Mouse (Mus musculus) cortical plate, adult 2 months (tissue): ENCODE results near the gene Fam193a. TPM values are rescaled to one million over a fixed set of nuclear protein-coding genes. Genes with fewer than 3 reads are reported as not detected.

Experiments used
- H3K27ac ChIP-seq: fragments of 200-500 bp; 2 replicates; pipeline ENCODE4 v1.5.1; 2012; ENCODE audit warnings: low read length, control low read depth, inconsistent platforms; ENCODE audit not compliant: insufficient read depth
- H3K4me1 ChIP-seq: fragments of 200-500 bp; 2 replicates; pipeline ENCODE4 v1.6.1; 2011; ENCODE audit warnings: low read length; ENCODE audit not compliant: control insufficient read depth, insufficient read depth
- H3K4me3 ChIP-seq: fragments of 200-500 bp; 2 replicates; pipeline ENCODE4 v1.5.1; 2011; ENCODE audit warnings: mild to moderate bottlenecking, low read length, control low read depth; ENCODE audit not compliant: insufficient read depth
- CTCF ChIP-seq: fragments of 200-500 bp; IDR thresholded peaks from 2 replicates; pipeline ENCODE4 v1.5.1; 2011; ENCODE audit warnings: mild to moderate bottlenecking, control low read depth, low read length; ENCODE audit not compliant: insufficient read depth; ENCODE audit errors: extremely low read depth
- POLR2A ChIP-seq: fragments of 200-500 bp; IDR thresholded peaks from 2 replicates; pipeline ENCODE4 v1.6.1; 2011; ENCODE audit warnings: mild to moderate bottlenecking, low read length, control low read depth; ENCODE audit not compliant: insufficient read depth; ENCODE audit errors: extremely low read depth
- polyA plus RNA-seq: library from polyadenylated mRNA; depleted of rRNA; stranded (reverse); fragments of >200 nt; gene quantifications from 2 replicates; pipeline ENCODE4 v1.2.3, GENCODE M21; 2012

The Fam193a gene
- polyA plus RNA-seq, 1 experiment, result 42.0 TPM

GRCm38 (mm10) chr5:34441797-34442196 is 72.1 kb downstream of the Fam193a start:
- Histone ChIP-seq H3K27ac (no peak overlapping the region), H3K4me1 (peaks cover 1% of the 10 kb centered on the region), H3K4me3 (no peak overlapping the region)
- TF ChIP-seq CTCF, result no peak

GRCm38 (mm10) chr5:34446207-34446606 is 76.5 kb downstream of the Fam193a start:
- Histone ChIP-seq H3K27ac (no peak overlapping the region), H3K4me3 (no peak overlapping the region), H3K4me1 (peaks cover 1% of the 10 kb centered on the region)
- TF ChIP-seq CTCF (no peak), POLR2A (no peak)

- Histone ChIP-seq H3K27ac (peak overlapping the region; percentile 68; the same call in 1 of the 2 replicates), H3K4me3 (no peak overlapping the region), H3K4me1 (peaks cover 4% of the 10 kb centered on the region)
- TF ChIP-seq CTCF (no peak), POLR2A (no peak)
Measured at GRCm38 (mm10) chr5:34458994-34459393, 89.3 kb downstream of the Fam193a start.

GRCm38 (mm10) chr5:34461294-34461693 is 91.6 kb downstream of the Fam193a start:
- H3K27ac ChIP-seq, result no peak overlapping the region
- no peak overlapping the region for H3K4me3 ChIP-seq
- peaks cover 4% of the 10 kb centered on the region for H3K4me1 ChIP-seq
- TF ChIP-seq CTCF (no peak), POLR2A (no peak)

- TF ChIP-seq CTCF, result no peak
- no peak for TF ChIP-seq POLR2A
- H3K27ac ChIP-seq, result no peak overlapping the region
- peaks cover 4% of the 10 kb centered on the region for H3K4me1 ChIP-seq
- H3K4me3 ChIP-seq, result no peak overlapping the region
Measured at GRCm38 (mm10) chr5:34461841-34462240, 92.1 kb downstream of the Fam193a start.

- Histone ChIP-seq H3K4me1 (no peaks in the 10 kb centered on the region), H3K4me3 (no peak overlapping the region)
- TF ChIP-seq CTCF (no peak), POLR2A (no peak)
Measured at GRCm38 (mm10) chr5:34466079-34466478, 96.3 kb downstream of the Fam193a start.

GRCm38 (mm10) chr5:34466648-34467047 is 96.9 kb downstream of the Fam193a start:
- no peak overlapping the region for H3K27ac ChIP-seq

More at GRCm38 (mm10) chr5:34466079-34466478, 96.3 kb downstream of the Fam193a start:
- no peak overlapping the region for H3K27ac ChIP-seq

GRCm38 (mm10) chr5:34468039-34468775 is 98.5 kb downstream of the Fam193a start:
- no peak overlapping the region for H3K27ac ChIP-seq
- H3K4me1 ChIP-seq, result no peaks in the 10 kb centered on the region
- H3K4me3 ChIP-seq, result no peak overlapping the region
- no peak for TF ChIP-seq POLR2A
- no peak for TF ChIP-seq CTCF

More at GRCm38 (mm10) chr5:34466648-34467047, 96.9 kb downstream of the Fam193a start:
- no peak for TF ChIP-seq POLR2A
- Histone ChIP-seq H3K4me1 (no peaks in the 10 kb centered on the region), H3K4me3 (no peak overlapping the region)

GRCm38 (mm10) chr5:34480926-34481325 is 111.2 kb downstream of the Fam193a start:
- Histone ChIP-seq H3K4me1 (no peaks in the 10 kb centered on the region), H3K4me3 (no peak overlapping the region)
- TF ChIP-seq CTCF (no peak), POLR2A (no peak)

GRCm38 (mm10) chr5:34485731-34486130 is 116.0 kb downstream of the Fam193a start:
- Histone ChIP-seq H3K27ac (no peak overlapping the region), H3K4me1 (peaks cover 5% of the 10 kb centered on the region; the same call in 1 of the 2 replicates), H3K4me3 (no peak overlapping the region)
- TF ChIP-seq POLR2A, result no peak
- no peak for TF ChIP-seq CTCF

More at GRCm38 (mm10) chr5:34480926-34481325, 111.2 kb downstream of the Fam193a start:
- H3K27ac ChIP-seq, result no peak overlapping the region
